Mouse (Mus musculus): ENCODE data around the gene Ctxn1. TPM values are rescaled to one million over a fixed set of nuclear protein-coding genes. Genes with fewer than 3 reads are reported as not detected.

Ctxn1 gene
- polyA plus RNA-seq, 1 experiment from 2014 or later, result 91.7 TPM

DNA sequence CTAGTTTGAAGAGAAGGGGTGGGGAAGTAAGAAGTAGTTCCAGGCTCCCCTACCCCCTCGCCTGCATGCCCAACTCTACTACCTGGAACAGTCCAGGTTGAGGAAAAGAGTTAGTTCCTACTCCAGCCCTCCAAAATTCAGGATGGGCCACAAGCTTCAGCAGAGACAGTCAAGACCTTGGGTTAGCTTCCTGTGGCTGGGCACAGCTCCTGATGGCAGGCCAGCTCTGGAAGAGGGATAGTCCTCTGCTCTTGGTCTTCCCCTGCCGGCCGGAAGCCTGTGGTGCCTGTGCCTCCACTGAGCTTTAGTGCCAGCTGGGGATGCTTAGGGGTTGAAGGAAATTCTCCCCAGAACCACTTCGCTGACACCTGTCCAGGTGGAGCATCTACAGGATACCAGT lies 32.8 kb downstream of the Ctxn1 start:
- Histone ChIP-seq H3K4me1 (peaks cover 5% of the 10 kb centered on the region), H3K4me2 (replicated peaks) (peak overlapping the region; percentile 64), H3K36me3 (no peaks in the 10 kb centered on the region), H3K27me3 (peaks cover 43% of the 10 kb centered on the region), H3K9ac (peak overlapping the region; percentile 60; the same call in 1 of the 2 replicates), H3K4me3 (peak overlapping the region; percentile 33), H3K27ac (no peak overlapping the region), H3K9me3 (no peaks in the 10 kb centered on the region)
- ATAC-seq (ENCODE audit: low FRiP score, low read depth), result no peak
- 28% methylated on average over 4 of the region's 4 CpGs for WGBS

DNA sequence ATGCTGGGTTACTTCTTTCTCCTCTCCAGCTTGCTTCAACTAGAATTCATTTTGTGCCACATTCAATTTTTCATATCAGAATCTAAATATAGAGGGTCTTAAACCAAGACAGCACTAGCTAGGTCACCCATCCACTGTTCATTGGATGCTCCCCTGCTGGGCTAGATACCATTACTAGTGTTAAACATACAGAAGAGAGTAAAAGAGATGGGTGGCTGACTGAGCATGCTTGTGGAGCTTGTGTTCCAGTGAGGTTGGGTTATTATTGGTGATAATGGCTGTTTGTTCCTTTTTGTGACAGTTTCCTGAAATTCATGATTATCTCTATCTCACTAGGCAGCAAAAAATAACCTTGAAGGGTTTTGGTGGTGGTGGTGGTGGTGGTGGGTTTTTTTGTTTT lies 37.0 kb downstream of the Ctxn1 start:
- H3K4me1 ChIP-seq, result peaks cover 9% of the 10 kb centered on the region
- ATAC-seq (ENCODE audit: low FRiP score, low read depth), result no peak
- no peak overlapping the region for H3K9ac ChIP-seq
- H3K4me3 ChIP-seq, result no peak overlapping the region
- H3K36me3 ChIP-seq, result no peaks in the 10 kb centered on the region
- no peak overlapping the region for H3K4me2 ChIP-seq (replicated peaks)
- H3K9me3 ChIP-seq, result no peaks in the 10 kb centered on the region; the same call in 1 of the 2 replicates
- peaks cover 49% of the 10 kb centered on the region for H3K27me3 ChIP-seq
- no peak overlapping the region for H3K27ac ChIP-seq

DNA sequence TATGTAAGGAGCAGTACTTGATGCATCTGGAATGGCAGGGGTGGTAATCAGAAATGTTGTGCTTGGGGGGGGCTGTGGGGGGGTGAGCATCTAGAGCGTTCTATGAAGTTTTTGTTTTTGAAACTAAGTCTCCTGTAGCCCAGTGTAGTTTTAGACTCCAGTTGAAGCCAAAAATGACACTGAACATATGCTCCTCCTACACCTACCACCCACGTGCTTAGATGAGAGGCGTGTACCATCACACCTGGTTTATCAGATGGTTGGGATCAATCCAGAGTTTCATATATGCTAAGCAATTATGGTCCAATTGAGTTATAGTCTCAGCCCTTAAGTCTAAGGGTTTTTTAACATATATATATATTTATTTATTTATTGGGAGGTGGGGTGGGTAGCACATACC lies 39.5 kb downstream of the Ctxn1 start:
- no peak overlapping the region for H3K9ac ChIP-seq
- peaks cover 17% of the 10 kb centered on the region for H3K4me1 ChIP-seq
- no peak overlapping the region for H3K27ac ChIP-seq
- WGBS, result 82% methylated on average over 3 of the region's 3 CpGs
- no peaks in the 10 kb centered on the region for H3K36me3 ChIP-seq
- no peak for ATAC-seq (ENCODE audit: low FRiP score, low read depth)
- no peak overlapping the region for H3K4me3 ChIP-seq
- no peak overlapping the region for H3K4me2 ChIP-seq (replicated peaks)
- H3K9me3 ChIP-seq, result no peaks in the 10 kb centered on the region; the same call in 1 of the 2 replicates
- H3K27me3 ChIP-seq, result peaks cover 59% of the 10 kb centered on the region

DNA sequence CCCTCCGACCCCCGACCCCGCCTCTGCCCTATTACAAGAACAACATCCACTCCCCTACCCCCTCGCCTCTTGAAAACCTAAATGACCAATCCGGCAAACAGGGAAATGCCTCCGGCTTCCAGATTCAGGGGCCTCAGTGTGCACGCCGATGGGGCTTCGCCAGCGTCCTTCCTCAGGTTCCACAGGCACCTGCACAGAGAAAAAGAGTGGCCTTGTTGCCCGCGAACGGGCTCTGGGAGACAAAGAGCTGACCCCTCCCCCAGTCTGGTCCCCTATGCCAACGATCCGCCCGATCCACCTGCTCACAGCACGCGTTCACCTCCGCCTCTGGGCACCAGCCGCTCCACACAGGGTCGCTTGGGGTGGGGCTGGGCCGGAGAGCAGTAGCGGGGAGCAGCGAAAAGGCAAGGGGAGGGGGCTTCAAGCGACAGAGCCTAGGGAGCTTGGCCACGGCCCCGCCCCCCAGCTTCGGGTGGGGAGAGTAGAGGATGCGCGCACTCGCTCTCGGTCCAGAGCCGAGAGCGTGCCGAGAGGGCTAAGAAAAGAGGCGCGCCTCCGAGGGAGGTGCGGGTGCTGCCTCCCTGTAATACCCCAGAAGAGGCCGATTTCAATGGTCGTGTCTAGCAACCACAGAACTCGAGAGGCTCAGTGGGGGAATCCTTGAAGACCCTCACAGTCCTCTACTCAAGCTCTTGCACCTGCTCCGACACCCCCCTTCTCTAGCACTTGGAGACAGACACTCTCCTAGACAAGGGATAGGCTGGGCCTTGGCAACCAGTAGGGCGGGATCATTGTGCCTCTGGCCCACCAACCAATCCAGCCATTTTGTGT lies 42.1 kb downstream of the Ctxn1 start, which contains the start of gene Prr36:
Gene Prr36 (minus strand): TSS at position 669 of the 831 bp plus-strand sequence.
- Histone ChIP-seq H3K27me3 (peaks cover 61% of the 10 kb centered on the region), H3K9ac (peak within 1 kb of the TSS; percentile 61), H3K4me3 (peak within 1 kb of the TSS; percentile 52), H3K4me1 (peaks cover 37% of the 10 kb centered on the region), H3K27ac (no peak within 1 kb of the TSS), H3K36me3 (no peaks in the 10 kb centered on the region), H3K4me2 (replicated peaks) (peak within 1 kb of the TSS; percentile 91), H3K9me3 (no peaks in the 10 kb centered on the region; the same call in 1 of the 2 replicates)
- WGBS, result 3% methylated on average over 44 of the region's 44 CpGs
- ATAC-seq (ENCODE audit: low FRiP score, low read depth), result no peak

DNA sequence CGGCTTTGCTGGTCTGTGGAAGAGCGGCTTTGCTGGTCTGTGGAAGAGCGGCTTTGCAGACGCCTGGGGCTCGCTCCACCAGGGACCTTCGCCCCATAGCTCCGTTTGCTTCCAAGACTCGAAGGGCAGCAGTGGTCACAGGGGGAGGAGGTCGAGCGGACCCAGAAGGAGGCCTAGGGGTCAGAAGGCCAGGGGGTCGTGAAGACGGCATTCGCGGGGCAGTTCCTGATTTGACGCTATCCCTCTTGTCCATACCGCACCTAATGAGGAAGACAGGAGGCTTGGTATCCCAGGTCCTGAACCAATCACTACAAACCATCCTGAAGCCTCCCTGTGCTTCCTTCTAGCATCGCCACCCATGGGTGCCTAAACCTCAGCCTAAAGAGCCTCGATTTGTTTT lies 42.8 kb downstream of the Ctxn1 start:
- H3K4me3 ChIP-seq, result peak overlapping the region; percentile 52
- no peaks in the 10 kb centered on the region; the same call in 1 of the 2 replicates for H3K9me3 ChIP-seq
- H3K4me1 ChIP-seq, result peaks cover 37% of the 10 kb centered on the region
- H3K27me3 ChIP-seq, result peaks cover 61% of the 10 kb centered on the region
- H3K36me3 ChIP-seq, result no peaks in the 10 kb centered on the region
- H3K4me2 ChIP-seq (replicated peaks), result peak overlapping the region; percentile 91
- 4% methylated on average over 18 of the region's 18 CpGs for WGBS
- no peak overlapping the region for H3K27ac ChIP-seq
- peak overlapping the region; percentile 61; the same call in 1 of the 2 replicates for H3K9ac ChIP-seq
- no peak for ATAC-seq (ENCODE audit: low FRiP score, low read depth)

DNA sequence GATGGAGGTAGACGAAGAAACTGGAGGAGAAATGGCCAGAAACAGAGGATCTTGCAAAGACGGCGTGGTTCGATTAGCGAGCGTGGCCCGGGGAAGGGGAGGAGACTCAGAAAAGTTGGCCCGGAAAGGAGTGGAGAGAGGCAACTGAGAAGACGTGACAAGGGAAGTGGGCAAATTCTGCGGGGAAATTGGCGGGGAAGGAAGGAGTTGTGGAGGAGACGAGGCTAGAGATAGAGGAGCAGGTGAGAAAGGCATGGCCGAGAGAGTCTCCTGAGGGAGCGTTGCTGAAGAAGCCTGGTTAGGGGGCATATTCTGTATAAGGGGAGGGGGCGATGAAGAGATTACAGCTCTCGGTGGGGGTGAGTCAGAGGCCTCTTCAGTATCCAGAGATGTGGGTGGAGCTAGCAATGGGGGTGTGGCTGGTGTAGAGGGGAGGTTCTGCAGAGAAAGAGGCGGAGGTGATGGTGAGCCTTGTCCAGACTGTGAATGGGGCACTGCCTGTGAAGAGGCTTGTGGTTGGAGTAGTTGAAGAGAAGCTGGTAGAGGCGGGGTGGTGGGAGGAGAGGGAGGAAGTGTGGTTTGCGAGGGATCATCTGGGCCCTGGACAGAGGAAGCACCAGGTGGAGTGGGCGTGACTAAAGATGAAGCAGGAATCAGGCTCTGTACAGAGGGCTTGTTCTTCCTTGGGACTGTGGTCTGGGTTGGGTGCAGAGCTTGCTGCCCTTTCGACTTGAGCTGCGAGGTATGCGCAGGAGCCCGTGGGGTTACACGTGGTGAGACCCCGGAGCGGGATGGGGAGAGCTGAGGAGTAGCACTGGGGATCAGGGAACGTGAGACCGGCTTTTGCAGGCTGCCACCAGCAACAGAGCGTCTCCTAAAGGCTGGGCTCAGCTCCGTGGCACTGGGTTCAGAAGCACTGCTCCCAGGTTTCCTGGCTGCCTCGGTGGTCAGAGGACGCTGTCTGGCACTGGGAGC lies 44.8 kb downstream of the Ctxn1 start:
- peak overlapping the region; percentile 63 for H3K9ac ChIP-seq
- peak overlapping the region; percentile 95 for H3K4me2 ChIP-seq (replicated peaks)
- H3K27me3 ChIP-seq, result peaks cover 66% of the 10 kb centered on the region
- peaks cover 3% of the 10 kb centered on the region; the same call in 1 of the 2 replicates for H3K9me3 ChIP-seq
- H3K27ac ChIP-seq, result peak overlapping the region; percentile 44; the same call in 1 of the 2 replicates
- 7% methylated on average over 33 of the region's 33 CpGs for WGBS
- peaks cover 12% of the 10 kb centered on the region for H3K36me3 ChIP-seq
- peak overlapping the region; percentile 51 for H3K4me3 ChIP-seq
- peaks cover 37% of the 10 kb centered on the region for H3K4me1 ChIP-seq
- ATAC-seq (ENCODE audit: low FRiP score, low read depth), result peak; percentile 66

DNA sequence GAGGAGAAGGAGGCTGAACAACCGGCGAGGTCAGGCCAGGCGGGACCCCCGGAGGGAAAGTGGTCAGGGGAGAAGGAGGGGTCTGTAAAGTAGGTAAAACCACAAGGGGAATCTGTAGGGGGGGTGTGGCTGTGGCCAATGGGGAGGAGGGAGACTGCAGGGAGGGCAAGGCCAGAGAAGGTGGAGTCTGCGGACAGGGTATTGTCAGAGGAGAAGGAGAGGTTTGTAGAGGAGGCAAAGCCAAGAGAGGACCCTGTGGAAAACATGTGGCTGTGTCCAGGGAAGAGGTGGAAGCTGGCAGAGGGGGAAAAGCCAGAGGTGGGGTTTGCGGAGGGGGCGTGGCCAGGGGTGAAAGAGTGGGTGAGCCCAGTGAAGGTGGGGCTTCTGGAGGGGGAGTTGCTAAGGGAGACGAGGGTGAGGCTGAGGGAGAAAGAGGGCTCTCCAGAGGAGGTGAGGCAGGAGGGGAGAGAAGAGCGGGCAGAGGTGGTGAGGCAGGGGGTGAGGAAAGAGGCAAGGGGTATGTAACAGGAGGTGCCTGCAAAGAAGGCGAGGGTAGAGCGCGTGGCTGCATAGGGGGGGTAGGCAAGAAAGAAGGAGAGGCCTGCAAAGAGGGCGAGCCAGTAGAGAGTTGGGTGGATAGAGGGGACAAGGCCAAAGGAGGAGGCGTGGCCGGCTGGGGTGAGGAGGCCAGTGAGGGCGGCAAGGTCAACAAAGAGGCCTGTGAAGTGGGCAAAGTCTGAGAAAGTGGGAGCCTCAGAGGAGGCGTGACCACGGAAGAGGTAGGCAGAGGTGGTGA lies 45.7 kb downstream of the Ctxn1 start:
- H3K27me3 ChIP-seq, result peaks cover 64% of the 10 kb centered on the region

DNA sequence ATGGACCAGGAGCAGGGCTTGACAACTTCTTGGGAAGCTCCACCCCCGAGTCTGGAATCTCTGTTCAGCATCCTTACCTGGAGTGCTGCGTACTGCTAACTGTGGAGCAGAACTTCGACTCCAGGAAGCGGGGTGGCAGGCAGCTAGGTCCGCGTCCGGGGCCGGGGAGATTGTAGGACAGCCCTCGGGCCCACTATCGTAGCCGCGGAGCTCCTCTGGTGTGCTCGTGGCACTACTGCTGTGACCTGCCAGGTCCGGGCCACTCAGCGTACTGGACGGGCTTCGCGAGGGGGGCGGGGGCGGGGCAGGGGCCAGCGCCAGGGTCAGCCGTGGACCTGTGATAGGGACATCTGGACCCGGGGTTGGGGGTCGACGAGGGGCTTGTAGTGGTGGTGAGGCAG lies 46.3 kb downstream of the Ctxn1 start:
- H3K27me3 ChIP-seq, result peaks cover 63% of the 10 kb centered on the region

More for the DNA sequence above, 45.7 kb downstream of the Ctxn1 start:
- peak overlapping the region; percentile 63 for H3K9ac ChIP-seq
- peak overlapping the region; percentile 44; the same call in 1 of the 2 replicates for H3K27ac ChIP-seq
- peak overlapping the region; percentile 95 for H3K4me2 ChIP-seq (replicated peaks)
- peaks cover 4% of the 10 kb centered on the region; the same call in 1 of the 2 replicates for H3K9me3 ChIP-seq
- H3K4me3 ChIP-seq, result peak overlapping the region; percentile 51
- peaks cover 37% of the 10 kb centered on the region for H3K4me1 ChIP-seq
- ATAC-seq (ENCODE audit: low FRiP score, low read depth), result peak; percentile 69
- peaks cover 15% of the 10 kb centered on the region for H3K36me3 ChIP-seq
- WGBS, result 2% methylated on average over 18 of the region's 18 CpGs

DNA sequence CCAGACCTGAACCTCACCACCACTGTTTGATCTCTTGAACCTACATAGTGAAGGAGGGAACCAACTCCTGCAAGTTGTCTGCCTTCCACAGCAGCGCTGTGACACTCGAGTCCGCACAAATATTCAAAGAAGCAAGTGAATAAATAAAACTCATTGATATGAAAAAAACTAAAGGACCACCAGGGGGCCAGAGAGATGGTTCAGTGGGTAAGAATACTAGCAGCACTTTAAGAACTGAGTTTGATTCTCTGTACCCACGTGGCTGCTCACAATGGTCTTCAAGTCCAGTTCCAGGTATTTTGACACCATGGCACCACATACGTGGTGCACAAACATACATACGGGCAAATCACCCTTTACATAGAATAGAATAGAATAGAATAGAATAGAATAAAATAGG lies 48.0 kb downstream of the Ctxn1 start:
- WGBS, result 82% methylated on average over 6 of the region's 6 CpGs
- peaks cover 62% of the 10 kb centered on the region for H3K27me3 ChIP-seq
- peaks cover 34% of the 10 kb centered on the region for H3K4me1 ChIP-seq

More for the DNA sequence above, 46.3 kb downstream of the Ctxn1 start:
- Histone ChIP-seq H3K36me3 (peaks cover 15% of the 10 kb centered on the region), H3K27ac (no peak overlapping the region), H3K4me2 (replicated peaks) (peak overlapping the region; percentile 95), H3K4me1 (peaks cover 37% of the 10 kb centered on the region), H3K4me3 (peak overlapping the region; percentile 51), H3K9me3 (0 out of 2 replicates have a peak, but pooled peaks cover 4% of the 10 kb centered on the region), H3K9ac (peak overlapping the region; percentile 63)
- peak; percentile 29; the same call in 1 of the 2 replicates for ATAC-seq (ENCODE audit: low FRiP score, low read depth)
- 1% methylated on average over 25 of the region's 25 CpGs for WGBS

More for the DNA sequence above, 48.0 kb downstream of the Ctxn1 start:
- ATAC-seq (ENCODE audit: low FRiP score, low read depth), result no peak
- Histone ChIP-seq H3K27ac (no peak overlapping the region), H3K9ac (no peak overlapping the region), H3K4me3 (no peak overlapping the region), H3K36me3 (peaks cover 23% of the 10 kb centered on the region), H3K9me3 (0 out of 2 replicates have a peak, but pooled peaks cover 4% of the 10 kb centered on the region), H3K4me2 (replicated peaks) (no peak overlapping the region)

Measured in limb, embryonic 13.5 days (tissue).